Mouse (Mus musculus): Measurements from ENCODE around the gene Ttc30a2. TPM values are rescaled to one million over a fixed set of nuclear protein-coding genes. Genes with fewer than 3 reads are reported as not detected.
"Not testable (repeated sequence)": the region's sequence is repeated elsewhere in the genome, so short reads cannot be mapped to it uniquely, and the experiment has no call there.

Gene Ttc30a2
- polyA plus RNA-seq, 1 experiment from 2014 or later: 0.77 TPM

- H3K4me3 ChIP-seq: no peak overlapping the region
- H3K36me3 ChIP-seq: no peaks in the 10 kb centered on the region
- ATAC-seq (ENCODE audit: low FRiP score, low read depth): no peak
- H3K9ac ChIP-seq: no peak overlapping the region
- no peaks in the 10 kb centered on the region for H3K27me3 ChIP-seq
- no peak overlapping the region for H3K27ac ChIP-seq (replicated peaks)
- H3K4me1 ChIP-seq (replicated peaks): no peaks in the 10 kb centered on the region
- no peak overlapping the region for H3K4me2 ChIP-seq
- WGBS: 92% methylated on average over 8 of the region's 8 CpGs
- no peaks in the 10 kb centered on the region for H3K9me3 ChIP-seq
Observed at GRCm38 (mm10) chr2:75950685-75951084, 27.3 kb downstream of the Ttc30a2 start.

- no peaks in the 10 kb centered on the region for H3K27me3 ChIP-seq
- H3K4me1 ChIP-seq (replicated peaks): peaks cover 4% of the 10 kb centered on the region; the same call in 1 of the 2 replicates
- no peaks in the 10 kb centered on the region for H3K36me3 ChIP-seq
- H3K4me2 ChIP-seq: peak within 1 kb of the TSS; percentile 57
- H3K4me3 ChIP-seq: peak within 1 kb of the TSS; percentile 55
- no peaks in the 10 kb centered on the region for H3K9me3 ChIP-seq
- peak within 1 kb of the TSS; percentile 35 for H3K9ac ChIP-seq
- peak within 1 kb of the TSS; percentile 92 for H3K27ac ChIP-seq (replicated peaks)
- ATAC-seq (ENCODE audit: low FRiP score, low read depth): peak; percentile 93
- 3% methylated on average over 39 of the region's 42 CpGs for WGBS
Observed at GRCm38 (mm10) chr2:75938117-75939063, 39.6 kb downstream of the Ttc30a2 start, which contains the start of gene Ttc30b. Gene Ttc30b (minus strand): TSS chr2:75938585.

- not testable (repeated sequence) for H3K36me3 ChIP-seq; H3K27me3 ChIP-seq; H3K4me1 ChIP-seq (replicated peaks); H3K9me3 ChIP-seq
- peak; percentile 31; the same call in 1 of the 2 replicates for ATAC-seq (ENCODE audit: low FRiP score, low read depth)
- peak overlapping the region; percentile 92 for H3K27ac ChIP-seq (replicated peaks)
- 72% methylated on average over 16 of the region's 17 CpGs for WGBS
- peak overlapping the region; percentile 57 for H3K4me2 ChIP-seq
- peak overlapping the region; percentile 35; the same call in 1 of the 2 replicates for H3K9ac ChIP-seq
- H3K4me3 ChIP-seq: peak overlapping the region; percentile 55
Observed at GRCm38 (mm10) chr2:75937520-75938116, 40.4 kb downstream of the Ttc30a2 start.

- not testable (repeated sequence) for H3K27me3 ChIP-seq; H3K9ac ChIP-seq; ATAC-seq (ENCODE audit: low FRiP score, low read depth); H3K27ac ChIP-seq (replicated peaks); H3K36me3 ChIP-seq; H3K4me1 ChIP-seq (replicated peaks); H3K4me3 ChIP-seq; H3K4me2 ChIP-seq; H3K9me3 ChIP-seq
- 100% methylated on average over 2 of the region's 2 CpGs for WGBS
Observed at GRCm38 (mm10) chr2:75936685-75937084, 41.3 kb downstream of the Ttc30a2 start.

GRCm38 (mm10) chr2:75933541-75933940 lies 44.4 kb downstream of the Ttc30a2 start:
- Histone ChIP-seq H3K4me2 (no peak overlapping the region), H3K9ac (no peak overlapping the region), H3K36me3 (no peaks in the 10 kb centered on the region), H3K27ac (replicated peaks) (peak overlapping the region; percentile 26; the same call in 1 of the 2 replicates), H3K27me3 (no peaks in the 10 kb centered on the region), H3K4me1 (replicated peaks) (peaks cover 4% of the 10 kb centered on the region; the same call in 1 of the 2 replicates), H3K9me3 (no peaks in the 10 kb centered on the region), H3K4me3 (no peak overlapping the region)
- ATAC-seq (ENCODE audit: low FRiP score, low read depth): no peak
- WGBS: 47% methylated on average over 7 of the region's 7 CpGs

GRCm38 (mm10) chr2:75930941-75931340 lies 47.0 kb downstream of the Ttc30a2 start:
- 94% methylated on average over 2 of the region's 2 CpGs for WGBS
- no peak for ATAC-seq (ENCODE audit: low FRiP score, low read depth)
- H3K27me3 ChIP-seq: no peaks in the 10 kb centered on the region
- H3K4me3 ChIP-seq: no peak overlapping the region
- no peak overlapping the region for H3K4me2 ChIP-seq
- H3K27ac ChIP-seq (replicated peaks): no peak overlapping the region
- H3K9me3 ChIP-seq: no peaks in the 10 kb centered on the region
- H3K36me3 ChIP-seq: peaks cover 5% of the 10 kb centered on the region; the same call in 1 of the 2 replicates
- no peaks in the 10 kb centered on the region for H3K4me1 ChIP-seq (replicated peaks)
- H3K9ac ChIP-seq: no peak overlapping the region

GRCm38 (mm10) chr2:75929786-75930444 lies 48.1 kb downstream of the Ttc30a2 start:
- 86% methylated on average over 6 of the region's 6 CpGs for WGBS
- H3K27me3 ChIP-seq: no peaks in the 10 kb centered on the region
- no peaks in the 10 kb centered on the region for H3K9me3 ChIP-seq
- no peaks in the 10 kb centered on the region for H3K4me1 ChIP-seq (replicated peaks)
- no peak overlapping the region for H3K9ac ChIP-seq
- H3K36me3 ChIP-seq: peaks cover 5% of the 10 kb centered on the region; the same call in 1 of the 2 replicates
- H3K27ac ChIP-seq (replicated peaks): no peak overlapping the region
- H3K4me2 ChIP-seq: no peak overlapping the region
- no peak for ATAC-seq (ENCODE audit: low FRiP score, low read depth)
- H3K4me3 ChIP-seq: no peak overlapping the region

GRCm38 (mm10) chr2:75929141-75929540 lies 48.8 kb downstream of the Ttc30a2 start:
- H3K36me3 ChIP-seq: peaks cover 5% of the 10 kb centered on the region; the same call in 1 of the 2 replicates
- H3K27me3 ChIP-seq: no peaks in the 10 kb centered on the region
- no peaks in the 10 kb centered on the region for H3K9me3 ChIP-seq
- 81% methylated on average over 2 of the region's 2 CpGs for WGBS
- H3K27ac ChIP-seq (replicated peaks): no peak overlapping the region
- ATAC-seq (ENCODE audit: low FRiP score, low read depth): no peak
- no peak overlapping the region for H3K9ac ChIP-seq
- H3K4me1 ChIP-seq (replicated peaks): no peaks in the 10 kb centered on the region
- H3K4me3 ChIP-seq: no peak overlapping the region
- no peak overlapping the region for H3K4me2 ChIP-seq

- H3K4me2 ChIP-seq: no peak overlapping the region
- no peak overlapping the region for H3K9ac ChIP-seq
- 0 out of 2 replicates have a peak, but pooled peaks cover 5% of the 10 kb centered on the region for H3K4me1 ChIP-seq (replicated peaks)
- no peaks in the 10 kb centered on the region for H3K27me3 ChIP-seq
- H3K9me3 ChIP-seq: no peaks in the 10 kb centered on the region
- H3K36me3 ChIP-seq: peaks cover 5% of the 10 kb centered on the region; the same call in 1 of the 2 replicates
- H3K27ac ChIP-seq (replicated peaks): no peak overlapping the region
- ATAC-seq (ENCODE audit: low FRiP score, low read depth): no peak
- WGBS: 85% methylated on average over 3 of the region's 3 CpGs
- no peak overlapping the region for H3K4me3 ChIP-seq
Observed at GRCm38 (mm10) chr2:75928011-75928410, 50.0 kb downstream of the Ttc30a2 start.

GRCm38 (mm10) chr2:75926061-75926460 lies 51.9 kb downstream of the Ttc30a2 start:
- 0 out of 2 replicates have a peak, but pooled peaks cover 6% of the 10 kb centered on the region for H3K4me1 ChIP-seq (replicated peaks)
- peaks cover 5% of the 10 kb centered on the region; the same call in 1 of the 2 replicates for H3K36me3 ChIP-seq
- ATAC-seq (ENCODE audit: low FRiP score, low read depth): no peak
- no peaks in the 10 kb centered on the region for H3K27me3 ChIP-seq
- H3K27ac ChIP-seq (replicated peaks): no peak overlapping the region
- H3K4me3 ChIP-seq: no peak overlapping the region
- H3K9me3 ChIP-seq: no peaks in the 10 kb centered on the region
- no peak overlapping the region for H3K9ac ChIP-seq
- H3K4me2 ChIP-seq: no peak overlapping the region
- WGBS: 57% methylated on average over 5 of the region's 5 CpGs
